Mouse (Mus musculus) neutrophil, adult 5-6 weeks (primary cell): Measurements from ENCODE around the gene Map1a. TPM values are rescaled to one million over a fixed set of nuclear protein-coding genes. Genes with fewer than 3 reads are reported as not detected.
A peak's percentile ranks its signal among the peaks of the same experiment; 100 is the strongest.

Source experiments
- ATAC-seq: fragments of 151-379, 151-347 bp; 2 replicates; pipeline ENCODE4 v1.8.0; 2017; ENCODE audit warnings: mild to moderate bottlenecking, moderate TSS enrichment; ENCODE audit not compliant: insufficient number of reproducible peaks, poor library complexity, low FRiP score, severe bottlenecking; ENCODE audit errors: extremely low read depth
- total RNA-seq: library from RNA; stranded (forward); fragments of 200-1000 nt; gene quantifications from 2 replicates; pipeline ENCODE4 v1.2.3, GENCODE M21; 2017

The Map1a gene
- total RNA-seq, 1 experiment from 2014 or later, result not detected

DNA sequence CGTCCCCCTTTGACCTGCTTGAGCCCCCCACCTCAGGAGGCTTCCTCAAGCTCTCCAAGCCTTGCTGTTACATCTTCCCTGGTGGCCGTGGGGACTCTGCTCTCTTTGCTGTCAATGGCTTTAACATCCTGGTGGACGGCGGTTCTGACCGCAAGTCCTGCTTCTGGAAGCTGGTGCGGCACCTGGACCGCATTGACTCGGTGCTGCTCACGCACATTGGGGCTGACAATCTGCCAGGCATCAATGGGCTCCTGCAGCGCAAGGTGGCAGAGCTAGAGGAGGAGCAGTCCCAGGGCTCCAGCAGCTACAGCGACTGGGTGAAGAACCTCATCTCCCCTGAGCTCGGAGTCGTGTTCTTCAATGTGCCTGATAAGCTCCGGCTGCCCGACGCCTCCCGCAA, 10.1 kb downstream of the Map1a start:
- no peak for ATAC-seq

DNA sequence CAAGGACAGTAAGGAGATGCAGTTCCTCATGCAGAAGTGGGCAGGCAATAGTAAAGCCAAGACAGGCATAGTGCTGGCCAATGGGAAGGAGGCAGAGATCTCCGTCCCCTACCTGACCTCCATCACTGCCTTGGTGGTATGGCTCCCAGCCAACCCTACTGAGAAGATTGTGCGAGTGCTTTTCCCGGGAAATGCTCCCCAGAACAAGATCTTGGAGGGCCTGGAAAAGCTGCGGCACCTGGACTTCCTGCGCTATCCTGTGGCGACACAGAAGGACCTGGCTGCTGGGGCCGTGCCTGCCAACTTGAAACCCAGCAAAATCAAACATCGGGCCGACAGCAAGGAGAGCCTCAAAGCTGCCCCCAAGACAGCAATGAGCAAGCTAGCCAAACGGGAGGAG, 10.6 kb downstream of the Map1a start:
- ATAC-seq, result no peak

DNA sequence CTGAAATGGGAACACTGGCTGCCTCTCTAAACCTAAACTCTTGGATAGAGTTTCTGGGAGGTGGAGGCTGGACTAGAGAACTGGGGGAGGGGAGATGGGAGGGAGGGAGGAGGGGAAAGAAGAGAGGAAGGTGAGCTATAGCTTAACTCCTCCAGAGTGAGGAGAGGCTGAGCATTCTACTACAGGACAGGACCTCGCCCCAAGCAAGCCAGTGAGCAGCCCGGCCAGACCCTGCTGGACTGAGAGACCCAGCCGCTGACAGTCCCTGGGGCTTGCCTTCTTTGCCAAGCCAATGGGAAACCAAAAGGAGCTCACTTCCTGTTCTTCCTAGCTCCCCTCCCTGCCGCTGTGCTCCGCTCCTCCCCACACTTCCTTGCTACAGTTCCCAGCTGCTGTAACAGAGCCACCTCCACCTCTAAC, 19.6 kb downstream of the Map1a start:
- no peak for ATAC-seq

DNA sequence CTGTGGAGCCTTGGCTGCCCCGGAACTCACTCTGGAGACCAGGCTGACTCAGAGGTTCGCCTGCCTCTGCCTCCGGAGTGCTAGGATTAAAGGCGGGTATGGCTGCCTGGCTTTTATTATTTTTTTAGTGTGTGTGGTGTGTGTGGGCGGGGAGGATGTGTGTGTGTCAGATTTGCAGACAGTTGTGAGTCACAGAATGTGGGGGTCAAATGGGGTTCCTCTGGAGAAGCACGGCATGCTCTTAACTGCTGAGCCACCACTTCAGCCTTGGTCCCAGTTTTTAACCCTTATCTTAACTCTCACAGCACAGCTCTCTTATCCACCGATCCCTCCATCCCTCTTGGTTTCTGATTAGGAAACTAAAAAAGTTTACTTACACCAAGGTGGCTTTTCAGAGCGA, 26.9 kb downstream of the Map1a start:
- no peak for ATAC-seq

DNA sequence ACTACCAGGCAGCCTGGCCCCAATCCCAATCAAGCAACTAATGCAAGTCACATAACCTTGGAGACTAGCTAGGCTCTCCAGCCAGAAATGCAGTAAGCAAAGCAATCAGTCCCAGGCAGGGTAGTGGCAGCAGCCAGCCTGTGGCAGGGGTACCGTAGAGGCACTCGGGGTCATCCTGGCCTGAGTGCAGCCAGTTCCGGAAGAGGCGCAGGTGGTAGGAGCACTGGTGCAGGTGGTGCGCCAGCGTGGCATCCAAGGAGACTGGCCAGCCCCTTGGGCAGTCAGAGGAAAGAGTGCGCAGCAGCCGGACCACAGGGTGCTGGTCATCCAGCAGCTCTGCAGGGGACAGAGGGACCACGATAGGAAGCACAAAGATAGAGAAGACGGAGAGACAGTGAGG, 33.6 kb downstream of the Map1a start:
- no peak for ATAC-seq

DNA sequence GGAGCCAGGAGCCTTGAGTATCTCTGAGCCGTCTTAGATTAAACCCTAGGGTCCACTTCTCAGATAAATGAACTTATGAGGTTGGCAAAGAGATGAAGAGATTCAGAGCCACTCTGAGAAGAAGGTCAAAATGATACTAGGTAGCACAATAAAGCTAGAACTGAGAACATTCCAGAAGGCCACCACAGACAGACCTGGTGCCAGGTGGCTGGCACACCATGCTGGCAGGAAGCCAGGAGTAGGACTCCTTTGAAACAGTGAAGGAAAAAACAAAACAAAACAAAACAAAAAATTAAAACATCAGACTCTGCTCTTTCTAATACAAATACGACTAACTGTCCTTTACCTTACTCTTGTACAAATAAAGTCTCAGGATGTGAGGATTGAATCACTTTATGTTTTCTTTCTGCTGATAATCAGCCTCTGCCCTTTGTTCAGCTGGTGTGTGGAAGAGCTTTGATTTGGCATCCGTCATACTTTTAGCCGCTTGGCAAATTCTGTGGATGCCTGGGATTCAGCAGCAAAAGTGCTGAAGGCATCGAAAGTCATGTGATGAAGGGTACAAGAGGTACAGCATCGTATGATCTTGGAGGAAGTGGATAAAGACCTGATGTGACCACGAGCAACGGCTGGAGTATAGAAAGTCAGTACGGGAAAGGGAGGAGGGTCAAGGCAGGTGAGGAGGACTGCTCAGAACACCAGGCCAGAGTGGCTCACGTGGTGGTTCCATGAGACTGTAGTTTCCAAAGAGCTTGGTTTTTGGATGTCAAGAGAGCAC, 34.5 kb downstream of the Map1a start:
- no peak for ATAC-seq

DNA sequence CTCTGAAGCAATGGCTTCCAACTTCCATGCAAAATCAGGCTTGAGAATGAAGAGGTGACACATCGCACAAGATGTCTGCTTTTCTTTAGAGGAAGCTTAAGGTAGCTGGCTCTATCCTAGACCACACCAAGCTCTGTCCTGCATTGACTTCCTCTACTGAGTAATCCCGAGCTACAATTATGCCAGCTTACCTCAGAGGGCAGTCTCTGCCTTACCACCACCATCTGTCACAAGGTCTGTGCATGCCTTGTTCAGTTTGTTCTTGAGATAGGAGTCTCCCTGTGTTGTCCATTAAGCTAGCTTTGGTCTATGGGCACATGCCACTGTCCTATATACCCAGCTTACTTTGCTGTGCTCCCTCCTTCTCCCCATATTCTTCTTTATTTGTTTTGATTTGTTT, 40.1 kb downstream of the Map1a start:
- ATAC-seq, result no peak

DNA sequence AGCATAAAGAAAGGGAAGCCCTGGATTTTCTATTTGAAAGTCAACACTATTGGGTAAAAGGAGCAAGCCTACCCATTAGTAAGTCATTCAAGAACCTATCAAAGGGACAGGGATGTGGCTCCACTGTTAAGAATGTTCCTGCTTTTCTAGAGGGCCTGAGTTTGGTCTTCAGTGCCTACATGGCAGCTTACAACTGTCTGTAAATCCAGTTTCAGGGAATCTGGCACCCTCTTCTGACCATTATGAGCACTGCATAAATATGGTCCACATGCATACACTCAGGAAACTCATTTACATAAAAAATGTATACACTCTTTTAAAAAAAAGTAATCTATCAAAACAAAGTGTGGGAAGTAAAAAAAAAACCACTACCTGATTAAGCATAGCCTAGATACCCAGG, 49.7 kb downstream of the Map1a start:
- ATAC-seq, result no peak

DNA sequence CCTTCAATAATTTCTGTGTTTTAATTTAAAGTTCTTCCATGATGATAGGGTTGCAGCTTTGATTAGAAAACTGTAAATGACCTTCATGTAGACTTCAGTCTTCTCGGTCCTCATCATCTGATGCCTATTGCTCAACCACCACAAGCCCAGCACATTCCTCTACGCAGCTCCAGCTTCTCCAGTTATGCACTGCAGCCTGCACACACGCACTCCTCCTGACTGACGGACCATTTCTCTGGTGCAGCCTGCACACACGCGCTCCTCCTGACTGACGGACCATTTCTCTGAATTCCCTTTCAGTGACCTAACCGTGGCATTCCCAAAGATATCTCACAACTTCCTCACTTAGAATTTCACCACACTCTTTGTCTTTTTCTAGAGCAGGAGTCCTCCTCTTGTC, 63.8 kb downstream of the Map1a start:
- no peak for ATAC-seq

DNA sequence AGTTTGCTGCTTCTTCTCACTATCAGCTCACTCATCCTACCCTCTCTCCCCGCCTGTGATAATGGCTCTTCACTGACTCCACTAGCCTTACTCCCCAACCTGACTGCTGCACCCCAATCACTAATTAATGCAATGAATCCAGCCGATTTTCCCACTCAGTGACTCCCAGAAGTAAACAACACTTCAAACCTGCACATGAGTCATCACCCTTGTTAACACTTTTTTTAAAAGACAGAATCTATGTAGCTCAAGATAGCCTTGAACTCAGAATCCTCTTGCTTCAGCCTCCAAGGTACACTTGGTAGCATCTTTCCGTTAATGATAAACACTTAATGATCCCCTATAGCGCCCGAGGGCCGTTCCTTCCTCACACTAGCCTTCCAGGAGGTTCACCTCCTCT, 65.0 kb downstream of the Map1a start:
- no peak for ATAC-seq

DNA sequence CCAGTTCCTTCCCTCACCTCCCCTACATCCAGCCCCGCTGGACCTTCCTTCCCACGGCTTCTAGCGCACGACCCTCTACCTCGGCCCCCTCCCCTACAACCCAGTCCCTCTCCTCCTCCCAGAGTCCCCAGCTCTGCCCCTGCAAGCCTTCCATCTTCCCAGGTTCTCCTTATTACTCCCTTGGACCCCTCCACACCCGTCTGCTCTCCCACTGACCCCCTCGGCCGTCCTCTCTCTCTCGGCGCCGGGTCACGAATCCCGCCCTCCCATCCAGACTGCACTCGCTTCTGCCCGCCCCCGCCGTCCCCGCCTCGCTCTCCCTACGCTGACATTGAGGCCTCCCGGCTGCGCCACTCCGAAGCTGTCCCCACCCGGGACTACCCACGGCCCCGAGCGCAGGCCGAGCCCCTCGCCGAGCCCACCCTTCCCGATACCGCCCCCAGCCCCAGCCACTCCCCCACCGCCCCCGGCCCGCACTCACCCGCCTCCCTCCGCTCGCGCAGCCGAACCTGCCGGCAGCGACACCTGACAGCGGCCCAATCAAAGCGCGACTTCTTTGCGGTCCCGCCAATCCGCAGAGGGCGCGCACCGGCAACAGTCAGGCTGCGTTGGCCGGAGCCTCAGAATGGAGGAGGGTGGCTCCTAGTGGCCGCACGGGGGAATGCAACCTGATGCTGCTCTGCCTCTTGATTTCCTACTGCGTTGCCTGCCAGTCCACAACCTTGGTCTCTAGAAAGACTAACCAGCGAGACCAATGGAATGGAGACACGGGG, 65.6 kb downstream of the Map1a start, which contains the start of gene Ppip5k1:
Gene Ppip5k1 (minus strand): TSS at position 577 of the 773 bp plus-strand sequence.
- ATAC-seq, result peak; percentile 98

DNA sequence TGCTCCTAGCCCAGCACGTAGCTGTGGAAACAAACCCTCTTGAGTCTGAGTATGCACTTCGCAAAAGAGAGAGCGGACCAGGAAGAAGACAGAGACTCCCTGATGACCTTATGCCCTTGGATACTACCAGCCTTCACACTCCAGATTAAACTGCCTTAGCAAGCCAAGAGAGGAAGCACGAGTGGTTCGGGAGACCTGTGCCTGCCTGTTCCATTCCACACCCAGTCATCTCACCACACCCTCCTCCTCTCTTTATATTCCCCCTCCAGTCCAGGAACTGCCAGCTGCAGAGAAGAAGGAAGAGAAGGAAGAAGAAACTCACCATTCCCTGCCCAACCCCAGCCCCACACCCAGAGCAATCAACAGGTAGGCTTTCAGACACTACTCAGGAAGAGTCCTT, 68.1 kb downstream of the Map1a start, which contains the start of gene Ckmt1:
Gene Ckmt1 (plus strand): TSS at position 221 of the 400 bp plus-strand sequence.
- no peak for ATAC-seq

DNA sequence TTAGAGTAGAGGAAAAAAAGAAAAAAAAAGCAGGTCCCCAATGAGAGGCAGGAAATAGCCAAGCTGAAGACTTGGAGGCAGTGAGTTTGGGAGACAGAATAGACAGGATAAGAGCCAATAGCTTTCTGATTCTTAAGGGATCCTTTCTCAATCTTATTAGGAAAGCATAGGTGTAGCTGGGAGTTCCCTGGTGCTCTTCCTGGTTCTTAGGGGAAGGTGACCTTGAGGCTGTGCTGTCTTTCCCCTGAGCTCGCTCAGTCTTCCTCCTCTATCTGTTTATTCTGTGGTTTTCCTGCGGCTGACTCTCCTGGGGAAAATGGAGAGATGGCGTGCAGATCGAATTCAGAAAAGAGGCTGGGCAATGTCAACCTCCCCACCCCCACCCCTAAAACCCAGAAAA, 68.6 kb downstream of the Map1a start:
- no peak for ATAC-seq

DNA sequence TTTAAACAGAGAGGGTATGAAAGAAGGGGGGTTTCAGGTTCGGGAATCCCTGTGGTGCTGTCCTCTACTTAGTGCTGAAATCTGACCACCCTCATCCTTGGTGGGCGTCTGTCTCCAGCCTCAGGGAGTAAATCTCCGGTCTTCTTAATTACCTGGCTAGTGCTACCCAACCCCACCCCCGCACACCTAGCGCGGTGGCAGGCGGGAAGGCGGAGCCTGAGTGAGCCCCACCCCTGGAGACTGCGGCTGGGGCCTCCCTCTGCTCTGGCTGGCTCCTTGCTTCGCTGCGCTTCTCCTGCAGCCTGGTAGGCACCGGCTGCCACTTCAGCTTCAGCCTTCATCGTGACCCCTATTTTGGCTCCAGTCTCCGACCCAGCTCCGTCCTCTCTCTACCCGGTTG, 69.0 kb downstream of the Map1a start:
- ATAC-seq, result no peak

DNA sequence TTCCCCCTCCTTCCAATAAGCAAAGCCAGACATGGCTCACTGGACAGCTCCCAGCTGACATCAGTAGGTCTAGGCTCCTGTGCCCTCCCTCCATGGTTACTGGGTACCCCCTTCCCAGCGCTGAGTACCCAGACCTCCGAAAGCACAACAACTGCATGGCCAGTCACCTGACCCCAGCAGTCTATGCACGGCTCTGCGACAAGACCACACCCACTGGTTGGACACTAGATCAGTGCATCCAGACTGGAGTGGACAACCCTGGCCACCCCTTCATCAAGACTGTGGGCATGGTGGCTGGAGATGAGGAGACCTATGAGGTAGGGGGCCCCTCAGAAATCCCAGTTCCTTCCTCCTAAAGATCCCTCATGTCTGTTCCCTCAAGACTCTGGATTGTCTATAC, 70.1 kb downstream of the Map1a start:
- ATAC-seq, result no peak

Other genes with a start within 250 kb of the Map1a start
- gene Tgm5, start 203.8 kb upstream of the Map1a start, total RNA-seq, result not detected in 2 replicates
- gene Tgm7, start 179.8 kb upstream of the Map1a start, total RNA-seq, result not detected in 2 replicates
- gene Adal, start 149.2 kb upstream of the Map1a start, total RNA-seq, result 12.7 and 14.1 TPM in 2 replicates
- gene Lcmt2, start 148.9 kb upstream of the Map1a start, total RNA-seq, result 5.9 and 9.7 TPM in 2 replicates
- gene Tubgcp4, start 118.9 kb upstream of the Map1a start, total RNA-seq, result 67.0 and 73.2 TPM in 2 replicates
- gene Zscan29, start 118.5 kb upstream of the Map1a start, total RNA-seq, result 46.9 and 50.3 TPM in 2 replicates
- 43.3 and 53.2 TPM in 2 replicates for gene Trp53bp1, start 18.2 kb upstream of the Map1a start, total RNA-seq
- 12.8 and 14.2 TPM in 2 replicates for gene Ppip5k1, start 65.8 kb downstream of the Map1a start, total RNA-seq
- not detected in 2 replicates for gene Ckmt1, start 68.1 kb downstream of the Map1a start, total RNA-seq
- gene Strc, start 97.6 kb downstream of the Map1a start, total RNA-seq, result not detected in 2 replicates
- gene Pdia3, start 124.2 kb downstream of the Map1a start, total RNA-seq, result 81.0 and 85.3 TPM in 2 replicates
- 2.8 and 3.1 TPM in 2 replicates for gene Catsper2, start 124.2 kb downstream of the Map1a start, total RNA-seq
- 36.3 and 45.4 TPM in 2 replicates for gene Ell3, start 154.7 kb downstream of the Map1a start, total RNA-seq
- 101 and 116 TPM in 2 replicates for gene Serf2, start 159.6 kb downstream of the Map1a start, total RNA-seq
- 96.9 and 98.5 TPM in 2 replicates for gene Hypk, start 163.7 kb downstream of the Map1a start, total RNA-seq
- gene Serinc4, start 167.2 kb downstream of the Map1a start, total RNA-seq, result 2.0 and 4.2 TPM in 2 replicates
- gene Mfap1b, start 184.5 kb downstream of the Map1a start, total RNA-seq, result 120 and 128 TPM in 2 replicates
- gene Mfap1a, start 217.1 kb downstream of the Map1a start, total RNA-seq, result 80.3 and 92.3 TPM in 2 replicates
- gene Wdr76, start 217.1 kb downstream of the Map1a start, total RNA-seq, result 11.2 and 11.4 TPM in 2 replicates